Mouse (Mus musculus) intestine, embryonic 14.5 days (tissue): ENCODE results near the gene Hoxd8. TPM values are rescaled to one million over a fixed set of nuclear protein-coding genes. Genes with fewer than 3 reads are reported as not detected.

Experiments
- ATAC-seq: fragments of 200-750 bp; cut with Nextera tagmentation; replicated peaks from 2 replicates; pipeline ENCODE4 v1.8.0; 2017; ENCODE audit warnings: low read depth, moderate number of reproducible peaks, moderate TSS enrichment, moderate library complexity; ENCODE audit not compliant: low FRiP score, low TSS enrichment
- DNase-seq: peaks from one replicate; pipeline ENCODE4 v3.0.0-alpha.2; 2018; ENCODE audit warnings: low spot score
- H3K27ac ChIP-seq: fragments of 300-500 bp; sonication (generic); 2 replicates; pipeline ENCODE4 v1.5.1; 2014; ENCODE audit warnings: low read depth, mild to moderate bottlenecking, control low read depth
- H3K27me3 ChIP-seq: fragments of 300-500 bp; sonication (generic); replicated peaks from 2 replicates; pipeline ENCODE4 v1.6.1; 2014; ENCODE audit warnings: low read length, control low read depth; ENCODE audit not compliant: control insufficient read depth, insufficient read depth
- H3K36me3 ChIP-seq: fragments of 300-500 bp; sonication (generic); 2 replicates; pipeline ENCODE4 v1.6.1; 2014; ENCODE audit warnings: low read length, control low read depth; ENCODE audit not compliant: control insufficient read depth, insufficient read depth
- H3K4me1 ChIP-seq: fragments of 300-500 bp; sonication (generic); replicated peaks from 2 replicates; pipeline ENCODE4 v1.6.1; 2014; ENCODE audit warnings: low read length, control low read depth, mixed read lengths; ENCODE audit not compliant: control insufficient read depth, insufficient read depth
- H3K4me2 ChIP-seq: fragments of 300-500 bp; sonication (generic); 2 replicates; pipeline ENCODE4 v1.6.1; 2014; ENCODE audit warnings: low read length
- H3K4me3 ChIP-seq: fragments of 300-500 bp; sonication (generic); 2 replicates; pipeline ENCODE4 v1.5.1; 2014; ENCODE audit warnings: low read depth, low read length, control low read depth, mixed read lengths
- H3K9ac ChIP-seq: fragments of 300-500 bp; sonication (generic); 2 replicates; pipeline ENCODE4 v1.6.1; 2014; ENCODE audit warnings: mild to moderate bottlenecking, low read length
- H3K9me3 ChIP-seq: fragments of 300-500 bp; sonication (generic); 2 replicates; pipeline ENCODE4 v1.6.1; 2016; ENCODE audit warnings: low read length, control low read depth; ENCODE audit not compliant: control insufficient read depth
- WGBS: fragments of 180-500 bp; shearing (Covaris S2); extraction: QIAGEN DNeasy Blood & Tissue Kit; methylation state at CpG from one replicate; pipeline ENCODE4 v1.1.7; 2014; 5-methylcytosine and 5-hydroxymethylcytosine counted together
- polyA plus RNA-seq: library from polyadenylated mRNA; unstranded; fragments of >200 nt; fragmentation: Nextera tagmentation; extraction: Ambion mirVana; gene quantifications from 2 replicates; pipeline ENCODE4 v1.2.1, GENCODE M21; 2014

The Hoxd8 gene
- 6.1 and 8.4 TPM in 2 replicates for polyA plus RNA-seq

DNA sequence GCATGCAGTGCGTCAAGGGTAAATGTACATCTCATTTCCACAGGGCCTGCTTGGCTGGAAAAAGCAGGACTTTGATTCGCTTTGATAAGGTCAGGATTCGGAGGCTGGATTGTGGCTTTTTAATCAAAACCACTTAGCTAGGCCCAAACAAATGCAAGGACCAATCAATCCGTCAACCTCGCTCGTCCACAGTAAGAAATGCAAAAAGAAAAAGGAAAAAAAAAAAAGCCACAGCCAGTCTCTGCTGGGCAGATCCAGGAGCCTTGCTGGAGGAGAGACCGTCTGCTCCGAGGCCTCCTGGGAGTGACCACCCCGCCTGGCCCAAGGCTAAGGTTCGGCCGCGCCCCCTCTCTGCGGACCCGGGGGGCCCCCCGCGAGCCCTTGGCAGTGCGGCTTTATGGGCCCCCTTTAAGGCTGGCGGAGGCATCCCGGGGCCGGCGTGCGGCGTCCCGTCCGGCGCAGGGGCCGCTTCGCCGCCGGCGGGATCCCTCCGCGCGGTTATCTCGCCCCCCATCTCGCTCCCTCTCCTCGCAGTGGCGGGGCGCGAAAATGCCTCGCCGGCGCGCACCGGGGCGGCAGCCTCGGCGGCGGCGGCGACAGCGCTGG, at the start of gene Hoxd8:
Hoxd8 (plus strand) TSS at position 223 of the 606 bp plus-strand sequence.
- Histone ChIP-seq H3K9ac (peak within 1 kb of the TSS; percentile 72), H3K27me3 (peaks cover 94% of the 10 kb centered on the region), H3K4me1 (no peaks in the 10 kb centered on the region), H3K9me3 (no peaks in the 10 kb centered on the region), H3K4me2 (peak within 1 kb of the TSS; percentile 64), H3K36me3 (no peaks in the 10 kb centered on the region), H3K27ac (peak within 1 kb of the TSS; percentile 82), H3K4me3 (peak within 1 kb of the TSS; percentile 52)
- DNase-seq (peak; percentile 86), ATAC-seq (peak; percentile 17; the same call in 1 of the 2 replicates)
- 1% methylated on average over 38 of the region's 52 CpGs for WGBS

DNA sequence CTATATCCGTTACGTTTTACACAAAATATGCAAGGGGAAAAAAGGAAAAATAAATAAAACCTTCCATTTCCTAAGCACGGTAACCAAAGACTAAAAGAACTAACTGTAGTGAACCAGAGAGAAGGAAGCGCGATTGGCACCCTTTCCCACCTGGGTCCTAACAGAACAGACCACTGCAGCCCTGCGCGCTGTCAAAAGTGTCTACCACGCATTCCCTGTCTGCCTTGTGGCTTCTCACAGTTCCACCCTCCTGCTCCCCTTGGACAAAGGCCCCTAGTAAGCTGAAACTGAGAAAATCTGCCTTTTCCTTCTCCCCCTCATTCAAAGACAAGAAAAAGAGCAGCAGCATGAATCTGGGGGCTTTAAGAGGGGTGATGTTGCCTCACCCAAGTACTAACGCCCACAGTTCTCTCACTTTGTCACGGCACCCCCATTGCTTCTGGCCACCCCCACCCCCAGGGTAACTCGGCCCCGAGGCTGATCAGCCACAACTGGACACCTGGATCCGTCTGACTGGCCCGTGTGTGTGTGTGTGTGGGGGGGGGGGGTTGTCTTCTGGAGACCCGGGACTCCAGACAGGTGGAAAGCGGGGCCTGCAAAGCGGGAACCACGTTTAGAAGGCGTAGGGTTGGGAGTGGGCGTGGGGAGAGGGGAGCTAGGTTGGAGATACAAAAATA, 49.5 kb upstream of the Hoxd8 start:
- Histone ChIP-seq H3K27me3 (peaks cover 96% of the 10 kb centered on the region), H3K27ac (no peak overlapping the region), H3K4me3 (no peak overlapping the region), H3K4me2 (peak overlapping the region; percentile 51; the same call in 1 of the 2 replicates), H3K9me3 (no peaks in the 10 kb centered on the region), H3K9ac (no peak overlapping the region), H3K4me1 (peaks cover 9% of the 10 kb centered on the region), H3K36me3 (no peaks in the 10 kb centered on the region)
- ATAC-seq = no peak
- DNase-seq = peak; percentile 59
- WGBS = 5% methylated on average over 20 of the region's 20 CpGs

DNA sequence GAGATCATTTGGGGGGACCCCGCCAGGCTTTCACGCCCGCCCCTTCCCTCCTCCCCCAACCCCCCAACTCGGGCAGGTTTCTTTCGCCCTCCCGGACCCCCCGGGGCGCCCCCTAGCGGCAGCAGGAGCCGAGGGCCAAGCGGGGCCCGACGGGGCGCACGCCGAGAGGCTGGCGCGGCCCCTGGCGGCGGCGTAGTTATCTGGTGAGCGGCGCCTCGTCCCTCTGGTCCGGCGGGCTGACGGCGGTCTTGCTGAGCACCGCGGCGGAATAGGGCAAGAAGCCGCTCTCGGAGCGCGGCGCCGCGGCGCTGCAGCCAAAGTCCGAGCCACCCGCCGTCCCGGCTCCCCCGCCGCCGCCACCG, 49.0 kb upstream of the Hoxd8 start:
- Histone ChIP-seq H3K27me3 (peaks cover 96% of the 10 kb centered on the region), H3K4me2 (peak overlapping the region; percentile 51), H3K4me1 (peaks cover 9% of the 10 kb centered on the region), H3K27ac (no peak overlapping the region), H3K4me3 (peak overlapping the region; percentile 25), H3K9ac (no peak overlapping the region), H3K9me3 (no peaks in the 10 kb centered on the region), H3K36me3 (no peaks in the 10 kb centered on the region)
- no peak for ATAC-seq
- WGBS = 2% methylated on average over 25 of the region's 47 CpGs
- DNase-seq = peak; percentile 61

DNA sequence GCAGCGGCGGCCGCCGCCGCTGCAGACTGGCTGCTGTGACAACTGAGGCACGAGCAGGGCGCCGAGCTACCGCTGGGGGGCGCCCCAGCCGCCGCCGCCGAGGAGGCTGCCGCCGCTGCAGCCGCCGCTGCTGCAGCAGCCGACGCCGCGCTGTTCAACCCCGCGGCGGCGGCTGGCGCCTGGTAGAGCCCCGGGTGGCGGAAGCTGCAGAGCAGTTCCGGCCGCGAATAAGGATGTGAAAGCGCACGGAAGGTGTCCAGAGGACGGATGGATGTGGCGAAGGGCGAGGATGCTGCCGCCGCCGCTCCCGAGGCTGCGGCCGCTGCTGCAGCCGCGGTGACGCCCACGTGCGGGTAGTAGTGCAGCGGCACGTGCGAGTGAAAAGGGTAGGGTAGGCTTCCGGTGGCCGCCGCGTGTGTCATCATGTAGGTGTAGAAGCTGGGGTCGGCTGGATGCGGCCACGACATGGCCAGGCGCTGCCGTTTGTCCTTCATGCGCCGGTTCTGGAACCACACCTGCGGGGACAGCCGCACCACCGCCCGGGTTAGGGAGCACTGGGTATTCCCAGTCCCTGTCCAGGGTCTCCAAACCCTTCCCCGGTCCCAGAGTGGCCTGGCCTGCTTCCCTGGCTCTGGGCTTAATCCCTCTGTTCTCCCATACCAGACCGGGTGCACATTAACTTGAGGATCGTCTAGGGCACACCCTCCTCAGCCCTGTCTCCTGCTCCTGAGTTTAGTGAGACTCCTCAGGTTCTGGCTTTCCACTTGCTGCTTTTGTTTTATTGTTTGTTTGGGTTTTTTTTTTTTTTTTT, 48.4 kb upstream of the Hoxd8 start:
- ATAC-seq = peak; percentile 48; the same call in 1 of the 2 replicates

DNA sequence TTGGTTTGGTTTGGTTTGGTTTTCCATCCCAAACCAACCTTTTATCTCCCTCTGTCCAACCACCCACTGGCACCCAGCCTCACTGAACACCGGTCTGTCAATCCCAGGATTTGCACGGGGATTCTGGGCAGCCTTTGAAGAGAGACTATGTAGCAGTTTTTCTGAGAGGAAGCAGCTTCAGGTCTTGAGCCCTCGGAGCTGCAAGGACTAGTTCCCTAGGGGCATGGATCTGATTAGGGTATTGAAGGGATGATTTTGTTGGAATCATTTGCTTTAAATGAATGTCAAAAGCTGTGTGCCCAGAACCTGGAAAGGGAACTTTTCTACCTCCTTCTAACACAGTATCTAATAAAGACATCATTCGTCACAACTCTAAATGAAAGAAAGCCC, 47.8 kb upstream of the Hoxd8 start:
- ATAC-seq (no peak), DNase-seq (peak; percentile 74)
- Histone ChIP-seq H3K4me3 (no peak overlapping the region), H3K4me1 (peaks cover 9% of the 10 kb centered on the region), H3K4me2 (no peak overlapping the region), H3K27me3 (peaks cover 96% of the 10 kb centered on the region), H3K9me3 (no peaks in the 10 kb centered on the region), H3K36me3 (no peaks in the 10 kb centered on the region), H3K27ac (no peak overlapping the region), H3K9ac (no peak overlapping the region)
- 3% methylated on average over 4 of the region's 4 CpGs for WGBS

More for the DNA sequence above, 48.4 kb upstream of the Hoxd8 start:
- Histone ChIP-seq H3K4me2 (peak overlapping the region; percentile 51), H3K9ac (no peak overlapping the region), H3K9me3 (no peaks in the 10 kb centered on the region), H3K27me3 (peaks cover 96% of the 10 kb centered on the region), H3K27ac (no peak overlapping the region), H3K36me3 (no peaks in the 10 kb centered on the region), H3K4me1 (peaks cover 9% of the 10 kb centered on the region), H3K4me3 (peak overlapping the region; percentile 25)
- peak; percentile 78 for DNase-seq
- under 1% methylated on average over 62 of the region's 69 CpGs for WGBS

DNA sequence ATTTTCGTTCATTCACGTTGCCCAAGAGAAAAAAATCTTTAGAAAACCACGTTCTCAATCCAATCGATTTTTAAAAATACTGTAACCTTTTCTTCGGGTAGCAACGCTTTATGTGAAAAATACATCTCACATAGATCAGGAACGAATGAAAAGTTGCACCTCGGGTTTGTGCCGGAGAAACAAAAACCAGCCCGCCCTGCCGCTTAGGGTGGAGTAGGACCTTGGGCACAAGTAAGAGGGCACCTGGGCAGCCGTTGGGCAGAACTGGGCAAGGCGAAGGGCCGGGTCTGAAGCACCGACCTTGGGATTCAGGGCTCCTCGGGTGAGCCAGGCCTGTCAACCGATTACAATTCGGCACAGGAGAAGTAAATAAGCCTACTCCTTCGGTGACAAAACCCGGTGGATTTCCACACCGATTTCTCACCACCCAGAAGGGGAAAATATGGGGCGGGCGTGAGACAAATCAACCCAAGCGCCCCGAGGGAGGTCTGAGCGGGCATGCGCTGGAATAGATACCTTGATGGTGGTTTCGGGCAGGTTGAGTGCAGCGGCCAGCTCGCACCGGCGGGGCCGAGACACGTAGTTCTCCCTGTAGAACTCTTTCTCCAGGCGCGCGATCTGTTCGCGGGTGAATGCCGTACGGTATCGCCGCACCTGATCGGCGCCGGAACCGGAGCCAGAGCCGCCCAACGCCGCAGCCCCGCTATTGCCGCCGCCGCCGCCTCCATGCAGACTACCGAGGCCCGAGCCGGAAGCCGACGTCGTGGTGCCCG, 47.0 kb upstream of the Hoxd8 start:
- no peak overlapping the region for H3K9ac ChIP-seq
- H3K27ac ChIP-seq = no peak overlapping the region
- H3K4me2 ChIP-seq = peak overlapping the region; percentile 18; the same call in 1 of the 2 replicates
- peak; percentile 85 for DNase-seq
- peak overlapping the region; percentile 11 for H3K4me3 ChIP-seq
- ATAC-seq = no peak
- H3K4me1 ChIP-seq = peaks cover 9% of the 10 kb centered on the region
- 3% methylated on average over 62 of the region's 62 CpGs for WGBS
- peaks cover 96% of the 10 kb centered on the region for H3K27me3 ChIP-seq
- H3K9me3 ChIP-seq = no peaks in the 10 kb centered on the region
- no peaks in the 10 kb centered on the region for H3K36me3 ChIP-seq

DNA sequence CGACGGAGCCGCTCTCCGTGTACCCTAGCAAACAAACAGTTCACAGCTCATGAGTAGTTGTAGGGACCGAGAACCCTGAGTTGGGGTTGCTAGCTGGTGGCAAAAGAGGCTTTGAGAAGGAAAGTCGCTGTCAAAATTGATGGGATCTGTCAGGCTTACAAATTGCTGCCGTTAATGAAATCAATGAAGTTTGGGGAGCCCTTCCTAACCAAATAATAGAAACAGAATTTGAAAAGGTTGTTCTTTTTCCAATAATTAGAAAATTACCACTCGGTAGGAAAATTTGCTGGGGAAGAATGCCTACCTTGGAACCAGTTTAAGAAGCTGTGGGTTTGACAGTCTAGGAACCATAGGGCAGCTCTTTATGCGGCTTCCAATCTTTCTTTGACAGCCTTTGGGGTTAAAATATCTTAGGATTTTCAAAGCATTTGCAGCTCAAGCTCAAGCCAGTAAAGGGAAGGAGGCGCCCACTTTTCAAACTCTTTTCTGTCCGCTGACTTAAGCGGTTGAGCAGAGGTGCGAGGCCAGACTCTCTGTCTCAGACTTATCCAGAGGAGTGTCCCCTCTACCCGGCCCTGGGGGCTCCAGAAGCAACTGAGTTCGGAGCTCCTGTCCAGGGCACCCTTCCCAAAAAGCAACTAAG, 46.3 kb upstream of the Hoxd8 start:
- WGBS = 2% methylated on average over 15 of the region's 15 CpGs
- Histone ChIP-seq H3K4me1 (peaks cover 9% of the 10 kb centered on the region), H3K27ac (no peak overlapping the region), H3K27me3 (peaks cover 97% of the 10 kb centered on the region), H3K4me3 (peak overlapping the region; percentile 11; the same call in 1 of the 2 replicates), H3K9me3 (no peaks in the 10 kb centered on the region), H3K9ac (0 out of 2 replicates have a peak overlapping the region, but pooled peaks have one; percentile 13), H3K36me3 (no peaks in the 10 kb centered on the region), H3K4me2 (peak overlapping the region; percentile 18; the same call in 1 of the 2 replicates)
- no peak for ATAC-seq
- DNase-seq = no peak
